Mouse (Mus musculus): ENCODE measurements around the gene Galnt16.
A peak's percentile ranks its signal among the peaks of the same experiment; 100 is the strongest.

Gene Galnt16

DNA sequence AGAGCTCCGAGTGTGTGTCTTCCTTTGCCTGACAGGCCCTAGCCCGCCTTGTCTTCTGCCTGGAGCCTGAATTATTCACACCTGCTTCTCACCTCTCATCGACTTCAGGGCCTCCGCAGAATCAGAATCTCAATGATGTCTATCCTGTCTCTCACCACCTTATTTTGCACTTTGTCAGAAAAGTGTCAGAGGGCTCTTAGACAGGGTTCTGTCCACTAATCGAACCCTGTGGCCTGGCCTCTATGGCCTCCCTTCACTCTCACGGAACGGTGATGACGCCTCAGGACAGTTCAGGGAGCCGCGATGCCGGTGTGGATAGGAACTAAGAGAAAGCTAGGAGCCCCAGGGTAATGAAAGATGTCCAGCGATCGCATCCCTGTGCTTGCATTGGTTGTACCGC, at the start of gene Galnt16:
Gene Galnt16 (plus strand): TSS at position 301 of the 400 bp plus-strand sequence.
- DNase-seq (ENCODE audit: low spot score): no peak

DNA sequence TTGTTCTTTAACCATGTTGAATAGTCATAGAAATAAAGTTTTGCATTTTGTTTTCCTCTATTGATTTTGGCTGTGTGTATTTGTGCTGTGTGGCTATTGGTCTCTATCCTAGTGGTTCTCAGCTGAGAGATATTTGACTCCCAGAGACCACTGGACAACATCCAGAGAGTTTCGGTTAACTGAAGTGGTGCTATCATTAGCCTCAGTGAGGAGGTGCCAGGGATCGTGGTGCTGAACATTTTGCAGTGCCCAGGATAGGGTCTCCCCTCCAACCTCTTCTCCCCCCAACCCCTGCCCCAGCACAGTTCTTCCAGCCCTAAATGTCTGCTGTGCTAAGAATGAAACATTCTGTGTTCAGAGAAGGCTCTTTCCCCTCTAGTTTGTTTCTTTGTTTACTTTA, 47.9 kb upstream of the Galnt16 start:
- no peak for DNase-seq (ENCODE audit: low spot score)

DNA sequence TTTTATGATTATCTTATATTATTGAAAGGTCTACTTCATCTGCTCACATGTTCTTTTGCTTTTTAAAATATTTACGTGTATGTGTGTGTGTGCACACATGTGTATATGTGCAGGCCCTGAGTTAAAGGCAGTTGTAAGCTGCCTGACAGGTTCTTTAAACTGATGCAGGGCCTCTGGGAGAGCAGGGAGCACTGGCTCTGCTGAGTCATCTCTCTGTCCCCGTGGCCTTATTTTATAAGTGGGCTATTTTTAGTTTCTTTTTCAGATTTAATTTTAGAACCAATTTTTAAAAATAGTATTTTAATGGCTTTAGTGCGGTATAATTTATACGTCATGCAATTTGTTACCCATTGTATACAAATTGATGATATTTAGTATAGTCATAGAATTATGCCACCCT, 46.2 kb upstream of the Galnt16 start:
- DNase-seq (ENCODE audit: low spot score): no peak

DNA sequence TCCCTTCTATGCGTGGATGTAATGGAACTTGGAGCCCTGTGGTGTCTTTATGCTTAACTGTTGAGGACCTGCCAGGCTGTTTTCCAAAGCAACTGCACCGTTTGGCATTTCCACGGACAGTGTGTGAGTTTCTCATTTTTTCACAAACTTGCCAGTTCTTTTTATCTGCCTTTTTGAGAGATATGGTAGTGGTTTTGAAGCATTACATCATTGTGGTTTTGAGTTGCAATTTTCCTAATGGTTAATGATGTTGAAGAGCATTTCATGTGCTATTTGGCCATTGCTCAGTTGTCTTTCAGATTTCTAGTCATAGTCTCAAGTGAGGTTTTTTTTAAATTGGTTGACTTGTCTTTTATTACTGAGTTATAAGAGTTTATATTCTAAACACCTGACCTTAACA, 44.3 kb upstream of the Galnt16 start:
- DNase-seq (ENCODE audit: low spot score): no peak

DNA sequence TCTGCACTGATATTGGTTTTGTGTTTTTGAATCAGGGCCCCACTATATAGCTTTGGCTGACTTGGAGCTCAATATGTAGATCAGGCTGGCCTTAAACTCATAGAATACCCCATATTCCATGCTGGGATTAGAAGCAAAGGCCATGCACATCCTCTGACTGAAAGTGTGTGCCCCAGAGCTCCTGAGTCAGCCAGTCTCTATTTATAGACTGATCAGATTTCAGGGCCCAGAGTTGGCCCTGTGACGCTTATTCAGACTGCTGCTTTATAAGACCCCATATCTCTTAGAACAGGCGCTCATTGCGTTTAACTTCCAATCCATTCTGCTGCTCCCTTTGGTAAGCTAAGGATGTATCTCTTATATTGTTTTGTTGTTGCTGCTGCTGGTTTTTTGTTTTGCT, 38.1 kb upstream of the Galnt16 start:
- no peak for DNase-seq (ENCODE audit: low spot score)

DNA sequence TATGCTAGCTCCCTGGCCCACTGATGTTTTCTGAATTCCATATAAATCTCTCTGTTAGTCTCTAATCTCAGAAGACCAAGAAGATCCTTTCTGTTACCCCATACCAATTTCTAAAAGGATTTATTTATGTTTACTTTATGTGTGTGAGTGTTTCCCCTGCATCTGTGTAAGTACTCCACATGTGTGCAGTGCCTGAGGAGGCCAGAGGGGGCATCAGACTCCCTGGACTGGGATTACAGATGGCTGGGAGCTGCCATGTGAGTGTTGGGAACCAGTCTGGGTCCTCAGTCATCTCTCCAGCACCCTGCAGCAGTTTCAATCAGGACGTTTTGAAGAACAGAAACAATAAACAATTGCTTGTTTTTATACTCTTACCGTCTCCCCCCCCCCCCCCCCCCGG, 34.7 kb upstream of the Galnt16 start:
- DNase-seq (ENCODE audit: low spot score): no peak

DNA sequence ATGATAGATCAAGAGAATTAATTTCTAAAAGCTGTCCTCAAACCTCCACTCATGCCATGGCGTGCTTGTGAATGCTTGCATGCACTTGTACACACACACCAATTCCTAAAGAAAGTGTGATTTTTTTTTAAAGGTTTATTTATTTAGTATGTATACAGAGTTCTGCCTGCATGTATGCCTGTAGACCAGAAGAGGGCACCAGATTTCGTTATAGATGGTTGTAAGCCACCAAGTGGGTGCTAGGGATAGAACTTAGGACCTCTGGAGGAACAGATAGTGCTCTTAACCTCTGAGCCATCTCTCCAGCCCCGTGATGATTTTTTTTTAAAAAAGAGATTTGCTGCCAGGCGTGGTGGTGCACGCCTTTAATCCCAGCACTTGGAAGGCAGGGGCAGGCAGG, 24.8 kb upstream of the Galnt16 start:
- DNase-seq (ENCODE audit: low spot score): no peak

DNA sequence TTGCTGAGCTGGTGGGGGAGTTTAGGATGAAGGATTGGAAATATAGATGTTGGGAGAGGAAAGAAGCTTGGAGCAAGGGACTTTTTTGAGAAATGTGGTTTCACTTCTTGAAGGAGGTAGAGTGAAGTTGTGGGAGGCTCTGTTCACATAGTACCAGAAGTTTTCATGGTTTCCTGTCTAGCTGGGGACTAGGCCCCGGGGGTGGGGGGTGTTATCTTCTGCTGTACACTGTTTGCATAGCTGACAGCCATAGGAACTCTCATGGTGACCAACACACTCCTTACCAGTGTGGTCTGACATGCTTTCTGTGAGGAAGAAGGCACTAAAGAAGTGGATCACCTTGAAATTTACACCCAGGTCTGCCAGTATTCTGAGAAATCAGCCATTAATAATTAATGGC, 22.4 kb upstream of the Galnt16 start:
- DNase-seq (ENCODE audit: low spot score): no peak

DNA sequence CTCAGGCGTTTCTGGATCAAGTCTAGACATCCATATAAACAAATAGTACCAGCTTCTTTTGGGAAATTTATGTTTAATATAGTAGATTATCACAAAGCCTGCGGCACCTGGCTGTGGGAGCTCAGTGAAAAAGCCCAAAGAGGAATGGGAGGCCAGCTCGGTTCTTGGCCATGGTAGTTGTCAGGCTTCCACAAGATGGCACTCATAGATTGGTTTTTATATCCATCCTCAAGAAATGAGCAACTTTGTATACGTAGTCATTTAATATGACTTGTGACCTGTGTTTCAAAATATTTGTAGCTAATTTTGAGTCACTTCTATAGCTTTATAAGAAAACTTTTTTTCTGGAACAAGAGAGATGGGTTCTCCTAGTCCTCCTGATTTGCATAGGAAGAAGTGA, 19.7 kb upstream of the Galnt16 start:
- no peak for DNase-seq (ENCODE audit: low spot score)

DNA sequence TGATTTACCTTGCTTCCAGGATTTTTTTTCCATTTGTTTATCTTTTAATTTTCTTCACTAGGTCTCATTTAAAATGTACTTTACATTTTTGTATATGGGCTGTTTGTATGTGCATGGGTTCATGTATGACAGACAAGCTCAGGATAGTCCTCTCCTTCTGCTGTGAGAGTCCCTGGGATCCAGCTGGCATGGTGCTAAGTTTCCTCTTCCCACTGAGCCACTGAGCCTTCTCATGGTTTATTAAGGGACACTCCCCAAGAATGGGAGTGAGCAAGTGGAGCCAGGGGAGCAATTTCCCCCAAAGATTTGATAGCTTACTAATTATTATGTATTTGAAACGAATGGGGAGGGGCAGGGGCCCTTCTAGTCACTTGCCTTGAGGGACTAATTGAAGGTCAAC, 17.6 kb upstream of the Galnt16 start:
- DNase-seq (ENCODE audit: low spot score): no peak

DNA sequence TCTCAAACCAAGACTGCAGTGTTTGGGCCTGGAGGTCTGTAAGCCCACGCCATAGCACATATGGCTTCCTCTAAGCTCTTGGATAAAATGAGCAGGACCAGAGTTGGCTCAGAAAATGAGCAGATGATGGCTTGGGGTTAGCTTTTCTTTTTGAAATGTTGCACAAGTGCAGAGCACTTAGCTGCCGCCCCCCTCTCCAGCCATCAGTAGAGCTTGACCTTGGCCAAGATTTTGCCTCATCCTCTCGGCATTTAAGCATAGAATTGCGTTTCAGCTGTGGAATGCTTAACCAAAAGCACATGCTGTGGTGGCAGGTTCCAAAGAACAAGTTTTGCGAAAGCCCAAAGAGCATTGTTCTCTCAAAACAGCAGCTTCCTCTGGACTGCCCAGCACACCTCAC, 13.4 kb upstream of the Galnt16 start:
- no peak for DNase-seq (ENCODE audit: low spot score)

DNA sequence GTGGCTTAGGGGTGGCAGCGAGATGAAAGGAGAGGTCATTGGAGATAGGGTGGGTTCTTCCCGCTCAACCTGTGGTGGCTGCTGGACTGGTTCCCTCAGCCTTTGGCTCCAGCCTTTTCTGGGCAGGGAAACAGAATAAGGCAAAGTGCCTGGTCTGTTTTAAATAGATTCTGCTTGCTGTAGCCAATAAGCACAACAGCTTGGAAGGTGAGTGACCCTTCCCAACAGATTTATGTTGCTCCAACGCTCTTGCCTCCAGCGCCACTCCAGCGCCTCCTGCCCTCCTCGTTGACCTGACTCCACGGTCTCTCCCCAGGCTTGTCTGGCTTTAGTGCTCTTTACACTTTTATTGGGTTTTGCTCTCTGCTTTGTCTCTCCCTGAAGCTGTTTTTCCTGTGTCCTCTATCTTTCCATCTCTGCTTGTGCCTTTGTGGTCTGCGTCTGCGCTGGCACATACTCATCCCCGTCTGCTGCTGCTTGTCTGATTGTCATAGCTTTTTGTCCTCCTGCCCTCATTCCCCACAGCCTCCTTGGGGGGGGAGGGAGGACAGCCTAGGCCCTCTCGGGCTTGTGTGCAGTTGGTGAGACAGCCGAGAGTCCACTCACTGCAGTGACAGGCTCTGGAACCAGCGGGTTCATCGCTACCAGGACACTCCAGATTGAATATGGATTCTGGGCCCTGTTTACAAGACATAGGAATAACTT, 10.9 kb upstream of the Galnt16 start:
- no peak for DNase-seq (ENCODE audit: low spot score)

DNA sequence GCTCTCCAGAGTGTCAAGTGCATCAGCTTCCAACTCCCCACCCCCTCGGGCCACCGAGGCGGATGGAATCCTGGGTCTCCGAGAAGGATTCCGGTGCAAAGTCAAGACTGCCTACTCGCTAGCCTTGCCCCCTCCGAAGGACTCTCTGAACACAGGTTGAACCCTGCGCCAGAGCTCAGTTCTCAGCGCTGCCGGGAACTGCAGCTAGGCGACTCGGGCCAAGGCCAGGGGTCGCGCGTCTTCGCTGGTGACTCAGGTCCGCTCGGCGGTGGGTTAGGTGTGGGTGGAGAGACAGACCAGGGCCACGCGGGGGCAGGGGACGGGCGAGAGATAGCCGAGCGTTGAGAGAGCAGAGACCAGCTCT, 298 bp downstream of the Galnt16 start:
- no peak for DNase-seq (ENCODE audit: low spot score)

DNA sequence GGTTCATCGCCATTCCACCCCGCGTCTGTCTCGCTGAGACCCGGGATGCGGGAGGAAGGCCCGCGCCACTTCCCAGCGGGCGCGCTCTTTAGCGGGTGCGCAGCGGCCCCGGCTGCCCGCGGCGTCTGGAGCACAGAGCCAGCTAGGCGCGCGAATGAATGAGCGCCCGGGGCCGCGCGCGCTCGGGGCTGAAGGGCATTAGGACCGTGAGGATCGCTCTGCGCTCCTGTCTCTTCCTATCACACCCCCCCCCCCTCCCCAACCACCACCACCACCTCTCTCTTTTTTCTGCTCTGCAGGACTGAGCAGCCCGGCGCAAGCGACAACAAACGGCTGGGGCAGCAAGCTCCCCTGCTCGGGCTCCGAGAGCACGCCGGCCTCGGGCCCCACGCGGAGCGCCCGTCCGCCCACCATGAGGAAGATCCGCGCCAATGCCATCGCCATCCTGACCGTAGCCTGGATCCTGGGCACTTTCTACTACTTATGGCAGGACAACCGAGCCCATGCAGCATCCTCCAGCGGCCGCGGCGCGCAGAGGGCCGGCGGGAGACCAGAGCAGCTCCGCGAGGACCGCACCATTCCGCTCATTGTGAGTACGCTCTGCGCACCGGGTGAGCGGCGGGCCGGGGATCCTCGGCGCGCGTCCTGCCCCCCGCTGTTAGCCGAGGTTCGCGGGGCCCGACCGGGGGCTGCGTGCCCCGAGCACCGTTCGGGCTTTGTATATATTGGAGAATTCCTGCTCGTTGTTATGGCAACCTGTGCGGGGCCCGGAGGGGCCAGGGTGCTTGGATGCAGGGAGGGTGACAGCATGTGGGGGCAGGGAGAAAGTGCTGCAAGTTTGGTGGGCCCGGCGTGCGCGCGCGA, 912 bp downstream of the Galnt16 start:
- no peak for DNase-seq (ENCODE audit: low spot score)

DNA sequence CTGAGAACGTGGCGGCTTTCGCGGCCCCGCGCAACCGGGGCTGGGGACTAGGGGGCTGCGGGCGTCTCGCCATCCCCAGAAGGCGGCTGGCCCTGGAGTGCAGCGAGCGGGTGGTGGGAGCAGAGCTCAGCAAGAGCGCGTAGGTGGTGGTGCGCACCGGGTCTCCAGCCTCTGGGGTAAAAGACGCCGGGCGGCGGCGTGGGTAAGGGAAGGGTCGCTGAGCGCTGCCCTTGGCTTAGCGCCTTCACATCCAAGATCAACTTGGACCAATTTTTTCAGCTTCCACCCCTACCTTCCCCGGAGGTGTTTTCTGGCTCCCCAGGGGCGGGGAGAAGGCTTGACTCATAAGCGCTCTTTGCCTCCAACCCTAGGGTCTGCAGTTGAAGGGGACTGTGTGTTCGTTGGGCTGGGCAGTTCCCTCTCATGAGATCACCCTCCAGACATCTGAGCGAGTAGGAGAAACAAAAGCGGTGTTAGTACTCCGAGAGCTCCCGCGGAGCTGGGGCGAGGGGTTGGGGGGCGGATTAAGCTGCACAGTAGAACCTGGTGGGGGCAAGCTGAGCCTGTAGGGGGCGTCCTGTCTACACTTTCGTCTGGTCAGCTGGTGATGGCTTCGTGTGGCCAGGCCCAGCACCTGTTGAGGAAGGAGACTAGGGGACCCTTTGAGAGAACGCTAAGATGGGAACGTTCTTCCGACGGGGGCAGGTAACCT, 1.7 kb downstream of the Galnt16 start:
- peak; percentile 45 for DNase-seq (ENCODE audit: low spot score)

DNA sequence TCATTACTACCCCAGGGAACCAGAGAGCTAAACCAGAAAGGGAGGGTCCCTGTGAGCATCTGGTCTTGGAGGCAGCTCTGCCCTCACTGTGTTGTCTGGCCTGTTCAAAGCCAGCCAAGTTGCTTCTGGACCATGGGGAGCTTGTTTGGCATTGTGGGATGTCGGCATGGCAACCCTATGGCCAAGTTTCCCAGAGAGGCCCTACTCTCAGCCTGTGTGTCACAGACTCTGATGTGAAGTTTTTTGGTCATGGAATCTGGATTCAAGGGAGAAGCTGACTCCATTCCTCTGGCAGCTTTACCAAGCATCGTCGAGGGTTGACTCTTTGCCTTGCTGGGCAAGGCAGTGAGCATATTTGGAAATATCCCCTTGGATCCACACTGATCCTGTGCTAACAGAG, 3.9 kb downstream of the Galnt16 start:
- DNase-seq (ENCODE audit: low spot score): no peak

DNA sequence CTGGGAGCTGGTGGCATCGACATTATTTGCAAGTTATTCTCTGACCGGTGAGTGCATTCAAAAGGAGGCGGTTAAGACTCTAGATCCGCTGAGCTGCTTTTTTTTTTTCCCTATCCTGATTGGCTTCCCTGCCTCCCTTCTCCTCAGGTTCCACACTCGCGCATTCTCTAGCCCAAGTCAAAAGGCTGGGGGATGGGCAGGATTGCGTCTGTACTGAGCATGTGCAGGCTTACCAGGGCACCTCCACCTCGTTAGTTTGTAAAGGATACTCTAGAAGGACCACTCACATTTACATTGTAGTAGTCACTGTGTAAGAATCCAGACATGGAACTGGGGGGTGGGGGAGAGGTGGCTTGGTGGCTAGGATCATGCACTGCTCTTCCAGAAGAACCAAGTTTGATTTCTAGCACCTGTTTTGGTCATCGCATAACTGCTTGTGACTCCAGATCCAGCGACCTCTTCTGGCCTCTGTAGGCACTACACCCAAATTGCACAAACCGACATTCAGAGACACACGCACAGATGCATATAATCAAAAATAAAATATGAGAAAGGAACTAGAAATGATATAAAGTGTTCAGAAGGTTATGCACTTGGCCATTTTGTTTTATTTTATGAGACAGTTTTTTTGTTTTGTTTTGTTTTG, 6.3 kb downstream of the Galnt16 start:
- no peak for DNase-seq (ENCODE audit: low spot score)

DNA sequence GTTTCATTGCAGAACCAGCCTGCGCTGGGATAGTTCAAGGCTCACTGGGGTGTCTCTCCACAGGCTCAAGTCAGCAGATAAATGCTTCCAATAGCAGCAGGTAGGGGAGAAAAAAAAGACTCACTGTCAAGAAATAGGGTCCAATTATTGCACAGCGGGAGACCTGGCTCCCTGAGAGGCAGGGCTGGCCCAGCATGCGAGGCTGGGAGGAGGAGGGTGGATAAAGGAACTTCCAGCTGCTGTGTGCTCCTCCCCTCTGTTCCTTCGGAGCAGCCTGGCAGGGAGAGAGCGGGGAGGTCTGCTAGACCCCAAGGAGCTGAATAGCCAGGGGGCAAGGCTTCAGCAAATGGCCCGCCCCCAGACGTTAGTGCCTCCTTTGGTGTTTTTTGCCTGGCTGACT, 7.4 kb downstream of the Galnt16 start:
- no peak for DNase-seq (ENCODE audit: low spot score)

DNA sequence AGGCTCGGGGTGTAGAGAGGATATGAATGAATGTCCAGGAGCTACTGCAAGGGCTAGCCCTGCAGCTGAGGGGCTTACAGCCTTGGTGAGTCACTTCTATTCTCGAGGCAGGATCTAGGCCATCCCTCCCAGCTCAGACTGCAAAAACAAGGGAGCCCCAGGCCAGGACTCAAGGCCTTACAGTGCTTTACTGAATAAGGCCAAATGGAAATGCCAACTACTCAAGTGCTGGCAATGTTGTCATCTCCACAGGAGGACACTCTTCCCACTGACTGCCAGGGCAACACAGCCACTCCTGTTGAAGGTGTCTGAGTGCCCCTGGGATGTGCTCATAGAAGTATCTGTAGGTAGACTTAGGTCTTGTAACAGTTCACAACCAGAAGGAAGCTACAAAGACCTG, 8.4 kb downstream of the Galnt16 start:
- DNase-seq (ENCODE audit: low spot score): no peak

DNA sequence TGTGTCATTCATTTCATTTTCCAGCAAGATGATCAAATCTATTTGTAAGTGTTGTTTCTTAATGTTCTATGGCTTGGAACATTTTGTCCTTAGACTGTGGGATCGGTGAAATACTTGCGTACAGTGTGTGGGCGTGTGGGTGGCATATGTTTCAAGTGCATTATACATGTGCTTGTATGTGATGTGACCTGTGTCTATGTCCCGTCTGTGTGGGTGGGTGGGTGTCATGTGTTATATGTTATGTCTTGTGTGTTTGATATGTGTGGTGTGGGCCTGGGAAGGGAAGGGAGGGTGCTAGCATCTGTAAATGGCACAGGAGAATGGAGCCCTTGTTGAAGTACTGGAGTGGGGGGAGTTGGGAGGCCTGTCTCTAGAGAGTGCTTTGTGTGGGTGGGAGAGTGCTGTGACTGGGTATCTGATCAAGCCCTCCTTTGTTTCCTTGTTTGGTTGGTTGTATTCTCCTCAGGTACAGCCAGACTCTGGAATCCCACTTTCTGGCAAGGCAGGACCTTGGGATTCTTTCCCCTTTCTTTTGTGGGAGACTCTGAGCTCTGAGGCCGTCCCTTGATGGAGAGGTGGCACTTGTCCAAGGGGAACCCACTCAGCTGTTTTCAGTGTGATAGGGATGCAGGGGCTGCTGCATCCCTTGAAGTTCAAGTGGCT, 9.8 kb downstream of the Galnt16 start:
- no peak for DNase-seq (ENCODE audit: low spot score)

DNA sequence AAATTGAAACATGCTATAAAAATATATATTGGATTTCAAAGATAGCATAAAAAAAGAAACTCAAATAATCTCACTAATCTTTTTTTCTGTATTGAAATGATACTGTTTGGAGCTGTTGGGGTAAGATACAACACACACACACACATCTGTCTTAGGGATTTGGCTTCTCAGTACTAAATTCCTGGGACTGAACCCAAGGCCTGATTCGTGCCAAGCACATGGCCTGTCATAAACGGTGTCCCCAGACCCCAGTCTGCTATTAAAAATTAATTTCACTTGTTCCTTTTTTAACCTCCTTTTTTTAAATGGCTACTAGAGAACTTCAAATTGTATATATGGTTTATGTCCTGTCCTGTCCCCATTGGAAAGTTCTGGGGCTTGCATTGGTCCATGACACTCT, 12.0 kb downstream of the Galnt16 start:
- no peak for DNase-seq (ENCODE audit: low spot score)

DNA sequence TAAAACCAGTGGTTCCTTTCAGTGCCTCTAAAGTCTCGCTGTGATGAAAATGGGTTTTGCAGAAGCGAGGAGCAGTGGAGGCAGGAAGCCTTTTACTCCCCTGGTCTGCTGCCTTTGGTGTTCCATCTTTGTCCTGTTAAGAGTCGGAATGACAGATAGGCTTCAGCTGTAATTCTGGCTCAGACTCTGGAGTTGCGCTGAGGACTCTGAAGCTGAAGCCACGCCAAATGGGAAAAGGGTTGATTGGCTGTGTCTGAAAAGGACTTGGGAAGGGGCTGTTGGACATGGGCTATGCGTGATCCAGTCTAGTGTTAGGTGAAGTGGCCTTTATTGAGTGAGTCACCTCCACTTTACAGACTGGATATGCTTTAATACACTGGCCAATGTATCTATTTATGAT, 12.6 kb downstream of the Galnt16 start:
- DNase-seq (ENCODE audit: low spot score): no peak
